Mouse (Mus musculus) CH12.LX (cell line): ENCODE results near the gene Defb47. TPM values are rescaled to one million over a fixed set of nuclear protein-coding genes. Genes with fewer than 3 reads are reported as not detected.

ENCODE experiments used
- polyA plus RNA-seq: library from polyadenylated mRNA; unstranded; fragments of >175 nt; gene quantifications from 2 replicates; pipeline ENCODE4 v1.2.1, GENCODE M21; 2012; ENCODE audit warnings: low read depth; ENCODE audit not compliant: insufficient read length
- total RNA-seq, 2 experiments: library from RNA; depleted of rRNA; stranded (reverse); fragments of 300-350 nt in 1 of 2; fragments of >200 nt in 1 of 2; gene quantifications; 2 replicates each; pipeline ENCODE4 v1.2.3; 2012 to 2014

Gene Defb47
- total and polyA plus RNA-seq, 3 experiments = not detected

Other genes with a start within 250 kb of the Defb47 start
- gene Ints6, start 236.9 kb upstream of the Defb47 start, total RNA-seq (2012; rRNA removed) = 21.5 and 31.3 TPM in 2 replicates
- 53.4 and 55.7 TPM in 2 replicates for gene Ints6, start 236.9 kb upstream of the Defb47 start, total RNA-seq (2014; rRNA removed)
- 41.1 and 44.0 TPM in 2 replicates for gene Ints6, start 236.9 kb upstream of the Defb47 start, polyA plus RNA-seq
- 3.9 and 6.3 TPM in 2 replicates for gene Wdfy2, start 160.4 kb upstream of the Defb47 start, total RNA-seq (2012; rRNA removed)
- 6.7 and 7.6 TPM in 2 replicates for gene Wdfy2, start 160.4 kb upstream of the Defb47 start, total RNA-seq (2014; rRNA removed)
- gene Wdfy2, start 160.4 kb upstream of the Defb47 start, polyA plus RNA-seq = 5.5 and 6.6 TPM in 2 replicates
- gene Defb48, start 13.6 kb upstream of the Defb47 start, total RNA-seq (2012; rRNA removed) = not detected in 2 replicates
- gene Defb48, start 13.6 kb upstream of the Defb47 start, total RNA-seq (2014; rRNA removed) = not detected in 2 replicates
- gene Defb48, start 13.6 kb upstream of the Defb47 start, polyA plus RNA-seq = not detected in 2 replicates
- not detected in 2 replicates for gene Defb43, start 13.7 kb downstream of the Defb47 start, total RNA-seq (2012; rRNA removed)
- not detected in 2 replicates for gene Defb43, start 13.7 kb downstream of the Defb47 start, total RNA-seq (2014; rRNA removed)
- gene Defb43, start 13.7 kb downstream of the Defb47 start, polyA plus RNA-seq = not detected in 2 replicates
- not detected in 2 replicates for gene Defb42, start 48.9 kb downstream of the Defb47 start, total RNA-seq (2012; rRNA removed)
- gene Defb42, start 48.9 kb downstream of the Defb47 start, total RNA-seq (2014; rRNA removed) = not detected in 2 replicates
- not detected in 2 replicates for gene Defb42, start 48.9 kb downstream of the Defb47 start, polyA plus RNA-seq
- not detected in 2 replicates for gene Defb30, start 51.9 kb downstream of the Defb47 start, total RNA-seq (2012; rRNA removed)
- not detected in 2 replicates for gene Defb30, start 51.9 kb downstream of the Defb47 start, total RNA-seq (2014; rRNA removed)
- not detected in 2 replicates for gene Defb30, start 51.9 kb downstream of the Defb47 start, polyA plus RNA-seq